Comparison of ENCODE assay signal across 9 mouse cellular contexts in genomic region chr3:75910257-75910656, GRCm38 (mm10). TPM values are rescaled to one million over a fixed set of nuclear protein-coding genes. Genes with fewer than 3 reads are reported as not detected.
A peak's percentile ranks its signal among the peaks of the same experiment; 100 is the strongest.
DNase-seq lines count a peak whose midpoint lies in the region; ATAC-seq and TF ChIP-seq lines count a peak whose summit lies in the region.
"Had no signal": no experiment of that assay in that cellular context is flagged by ENCODE, and none has a peak within 500 bp of the region (broad histone marks: within the 10 kb centered on the region; RNA-seq: fewer than 3 reads in every experiment).

No protein-coding gene starts in this region.

- ATAC-seq in kidney, postnatal 0 days (replicated peaks; ENCODE audit: low FRiP score, low read depth): peak; percentile 49; the same call in 1 of the 2 replicates

- no peaks in the 10 kb centered on the region for H3K4me1 ChIP-seq in kidney, postnatal 0 days (replicated peaks; ENCODE audit: insufficient read depth, low read length)
- H3K4me1 ChIP-seq: limb, embryonic 12.5 days had no signal

- H3K36me3 ChIP-seq in kidney, postnatal 0 days (ENCODE audit: insufficient read depth, low read length): no peaks in the 10 kb centered on the region

- no peak overlapping the region for H3K4me2 ChIP-seq in kidney, postnatal 0 days (ENCODE audit: low read length)
- H3K4me2 ChIP-seq: limb, embryonic 12.5 days had no signal

- no peaks in the 10 kb centered on the region for H3K9me3 ChIP-seq in kidney, postnatal 0 days (replicated peaks; ENCODE audit: low read length)
- H3K9me3 ChIP-seq: limb, embryonic 12.5 days had no signal

- H3K9ac ChIP-seq in kidney, postnatal 0 days (ENCODE audit: low read depth, low read length): no peak overlapping the region
- H3K9ac ChIP-seq: limb, embryonic 12.5 days had no signal

- peak; percentile 89 for TF ChIP-seq CTCF in kidney, postnatal 0 days (IDR thresholded peaks at IDR 0.05; ENCODE audit: low read depth)

- peak; percentile 22 to 83 for DNase-seq in adrenal gland, adult (ENCODE audit: inconsistent age in 2 of 2, low spot score in 1 of 2)
- no peak for DNase-seq in adrenal gland, postnatal 25 days
- peak; percentile 7 to 35 for DNase-seq in spleen, postnatal 36 days (ENCODE audit: low spot score in 2 of 2)
- DNase-seq in spleen, postnatal 4 days (ENCODE audit: low spot score in 2 of 2): no peak
- DNase-seq in fibroblast of lung, adult 2 months (ENCODE audit: low read depth): peak; percentile 59
- peak; percentile 88 for DNase-seq in kidney, postnatal 0 days (ENCODE audit: low spot score)
- DNase-seq in lung, postnatal 36 days: peak; percentile 70
- DNase-seq in urinary bladder, postnatal 25 days (ENCODE audit: low spot score): no peak

- no peaks in the 10 kb centered on the region for H3K27me3 ChIP-seq in kidney, postnatal 0 days (ENCODE audit: insufficient read depth, low read length)
- H3K27me3 ChIP-seq: limb, embryonic 12.5 days had no signal

- no peak overlapping the region for H3K27ac ChIP-seq in kidney, postnatal 0 days
- H3K27ac ChIP-seq: limb, embryonic 12.5 days had no signal

- no peak overlapping the region for H3K4me3 ChIP-seq in kidney, postnatal 0 days (replicated peaks; ENCODE audit: low read depth, low read length)
- H3K4me3 ChIP-seq: limb, embryonic 12.5 days had no signal

- 3% methylated on average over 4 of the region's 4 CpGs for WGBS in kidney, postnatal 0 days

RNA-seq across cellular contexts. Expression of gene Golim4, which starts 46.5 kb away (rescaled TPM):
- total RNA-seq in adrenal gland, postnatal 25 days (2021): 116 and 135 TPM in 2 replicates
- polyA plus RNA-seq in kidney, postnatal 0 days (2015; fragmentation: Nextera tagmentation; extraction: Ambion mirVana): 51.5 and 57.3 TPM in 2 replicates

Comparison
In these comparisons a context has a peak if more than half of its experiments do, and no peak if none do; other contexts are left out.
1. DNase-seq: peak in adrenal gland, adult (2 of 2), spleen, postnatal 36 days (2 of 2), fibroblast of lung, adult 2 months (single experiment), kidney, postnatal 0 days (single experiment) and lung, postnatal 36 days (single experiment); none in adrenal gland, postnatal 25 days (single experiment), spleen, postnatal 4 days (0 of 2) and urinary bladder, postnatal 25 days (single experiment).